Mouse (Mus musculus) left cerebral cortex, postnatal 10 days (tissue): ENCODE measurements at regions not wholly inside any gene's neighbourhood (a gene's known extent, or its start where the extent isn't known, plus 50 kb on each side); places are given as distances from the start of the nearest gene placed in this dataset.
A peak's percentile ranks its signal among the peaks of the same experiment; 100 is the strongest.

Experiments
- DNase-seq, 2 experiments: peaks; one replicate each; pipeline ENCODE4 v3.0.0; 2021 to 2022; ENCODE audit warnings: low spot score in 2 of 2, mixed read lengths in 1 of 2; ENCODE audit errors: extremely low spot score in 1 of 2
- intact Hi-C: fragments of 180-260 bp; cut with DNase I; formaldehyde crosslinking; loops from one replicate; pipeline ENCODE4 v1.15.1; 2025

- DNase-seq, result no peak
- intact Hi-C loops, result no loop called here
These were observed 545.8 kb upstream of the Jag1 start for GRCm38 (mm10) chr2:137662216-137662615.

GRCm38 (mm10) chr2:137660449-137660848 lies 544.0 kb upstream of the Jag1 start:
- no peak for DNase-seq
- intact Hi-C loops, result no loop called here

GRCm38 (mm10) chr2:137654296-137654695 lies 537.9 kb upstream of the Jag1 start:
- intact Hi-C loops, result no loop called here
- DNase-seq, result no peak

- intact Hi-C loops, result no loop called here
- no peak for DNase-seq
These were observed 527.7 kb upstream of the Jag1 start for GRCm38 (mm10) chr2:137644160-137644559.

- DNase-seq, result no peak
- intact Hi-C loops, result no loop called here
These were observed 527.0 kb upstream of the Jag1 start for GRCm38 (mm10) chr2:137643269-137644055.

GRCm38 (mm10) chr2:137635019-137635621 lies 518.7 kb upstream of the Jag1 start:
- intact Hi-C loops, result no loop called here
- DNase-seq, result no peak

- intact Hi-C loops, result no loop called here
- peak in 1 of 2 experiments; percentile 5 for DNase-seq
These were observed 500.2 kb upstream of the Jag1 start for GRCm38 (mm10) chr2:137616637-137617036.

GRCm38 (mm10) chr2:137613791-137614190 lies 497.3 kb upstream of the Jag1 start:
- DNase-seq, result no peak
- intact Hi-C loops, result no loop called here

GRCm38 (mm10) chr2:137608506-137608905 lies 492.1 kb upstream of the Jag1 start:
- peak in 1 of 2 experiments; percentile 16 for DNase-seq
- intact Hi-C loops, result no loop called here

GRCm38 (mm10) chr2:137598136-137598535 lies 481.7 kb upstream of the Jag1 start:
- intact Hi-C loops, result no loop called here
- DNase-seq, result no peak

GRCm38 (mm10) chr2:137594509-137594908 lies 478.1 kb upstream of the Jag1 start:
- intact Hi-C loops, result no loop called here
- DNase-seq, result no peak

- no peak for DNase-seq
- intact Hi-C loops, result no loop called here
These were observed 475.1 kb upstream of the Jag1 start for GRCm38 (mm10) chr2:137591551-137591950.

GRCm38 (mm10) chr2:137581491-137581890 lies 465.0 kb upstream of the Jag1 start:
- intact Hi-C loops, result no loop called here
- no peak for DNase-seq

- no peak for DNase-seq
- intact Hi-C loops, result no loop called here
These were observed 459.3 kb upstream of the Jag1 start for GRCm38 (mm10) chr2:137575750-137576149.

GRCm38 (mm10) chr2:137574845-137575449 lies 458.5 kb upstream of the Jag1 start:
- DNase-seq, result no peak
- intact Hi-C loops, result no loop called here

- DNase-seq, result no peak
- intact Hi-C loops, result no loop called here
These were observed 454.7 kb upstream of the Jag1 start for GRCm38 (mm10) chr2:137571146-137571545.

- no peak for DNase-seq
- intact Hi-C loops, result no loop called here
These were observed 450.2 kb upstream of the Jag1 start for GRCm38 (mm10) chr2:137566619-137567018.

GRCm38 (mm10) chr2:137564064-137564624 lies 447.7 kb upstream of the Jag1 start:
- intact Hi-C loops, result no loop called here
- DNase-seq, result no peak

- intact Hi-C loops, result no loop called here
- peak in 1 of 2 experiments; percentile 15 for DNase-seq
These were observed 443.9 kb upstream of the Jag1 start for GRCm38 (mm10) chr2:137560366-137560765.

GRCm38 (mm10) chr2:137553871-137554270 lies 437.4 kb upstream of the Jag1 start:
- intact Hi-C loops, result no loop called here
- no peak for DNase-seq
